Mouse (Mus musculus) heart, postnatal 25 days (tissue): ENCODE data around the gene Armc5. TPM values are rescaled to one million over a fixed set of nuclear protein-coding genes. Genes with fewer than 3 reads are reported as not detected.

Experiments used
- DNase-seq: peaks from one replicate; pipeline ENCODE4 v3.0.0; 2022; ENCODE audit warnings: low spot score
- intact Hi-C: fragments of 180-260 bp; cut with DNase I; formaldehyde crosslinking; loops from one replicate; pipeline ENCODE4 v1.15.1; 2025
- total RNA-seq, 2 experiments: library from RNA; stranded (reverse); gene quantifications; 2 replicates each; pipeline ENCODE4 v1.2.3; 2021

Armc5 gene
- total RNA-seq, result 1 to 10 TPM; 6.8 to 7.2 TPM

DNA sequence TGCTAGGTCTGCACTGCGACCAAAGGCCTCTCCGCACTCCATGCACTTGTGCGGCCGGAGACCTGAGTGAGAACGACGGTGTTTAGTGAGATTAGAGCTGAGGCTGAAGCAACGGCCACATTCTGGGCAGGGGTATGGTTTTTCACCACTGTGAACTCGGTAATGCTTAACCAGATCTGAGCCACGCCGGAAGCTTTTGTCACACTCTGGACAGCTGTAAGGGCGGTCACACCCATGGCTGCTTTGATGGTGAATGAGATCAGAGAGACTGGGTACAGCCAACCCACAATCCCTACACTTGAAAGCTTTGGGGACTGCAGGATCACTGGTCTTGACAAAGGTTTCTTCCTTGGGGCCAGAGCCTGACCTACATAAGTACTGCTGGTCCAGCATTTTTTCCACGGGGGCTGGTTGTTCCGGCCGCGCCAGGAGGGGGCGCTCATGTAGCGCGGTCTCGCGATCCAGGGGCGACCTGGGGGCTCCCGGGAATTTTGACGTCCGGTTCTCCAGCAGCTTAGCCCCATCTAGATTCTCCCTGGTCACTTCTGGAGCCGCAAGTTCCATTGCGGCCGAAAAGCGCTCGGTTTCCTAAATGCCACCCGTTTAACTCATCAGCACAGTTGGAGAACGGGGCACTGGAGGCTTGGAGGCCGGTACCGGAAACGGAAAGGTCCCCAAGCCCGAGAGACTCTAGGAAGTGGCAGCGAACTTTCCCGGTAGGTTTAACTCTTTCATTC is at the start of gene Armc5:
Gene Armc5, plus strand, starts transcription at position 487 of the 737 bp plus-strand sequence.
- peak; percentile 74 for DNase-seq
- intact Hi-C loops, result loop anchor here (2.0 to 10.0 kb wide), 2 partner anchors 108 to 218 kb away; no protein-coding TSS in a partner anchor

DNA sequence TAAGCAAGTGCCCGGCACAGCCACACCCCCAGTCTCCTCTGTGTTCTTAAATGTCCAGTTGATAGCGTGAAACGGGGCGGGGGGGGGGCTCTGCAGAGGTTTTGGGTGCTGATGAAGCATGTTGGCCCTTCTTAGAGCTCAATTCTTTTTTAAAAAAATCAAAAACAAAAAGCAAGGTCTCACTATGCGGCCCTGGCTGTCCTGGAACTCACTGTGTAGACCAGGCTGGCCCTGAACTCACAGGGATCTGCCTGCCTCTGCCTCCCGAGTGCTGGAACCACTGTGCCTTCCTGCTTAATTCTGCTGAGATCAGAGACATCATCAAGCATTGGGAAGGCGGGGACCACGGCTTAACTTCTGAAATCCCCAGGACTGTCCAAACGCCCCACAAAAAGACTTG is 35.5 kb upstream of the Armc5 start:
- intact Hi-C loops, result no loop called here
- no peak for DNase-seq

DNA sequence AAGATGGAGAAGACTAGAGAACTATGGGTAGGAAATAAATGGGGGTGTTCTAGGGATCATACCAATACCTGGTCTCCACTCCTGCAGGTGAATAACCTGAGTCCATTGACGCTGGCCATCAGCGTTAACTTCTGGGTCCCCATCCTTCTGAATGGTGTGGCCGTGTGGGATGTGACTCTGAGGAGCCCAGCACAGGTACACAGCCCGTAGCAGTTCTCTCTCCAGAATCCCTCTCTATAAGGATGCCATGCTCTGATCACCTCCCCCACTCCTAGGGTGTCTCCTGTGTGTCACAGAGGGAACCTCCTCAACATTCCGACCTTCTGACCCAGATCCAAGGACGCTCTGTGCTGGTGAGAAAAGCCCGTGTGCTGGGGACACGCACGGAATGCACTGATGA is 34.1 kb upstream of the Armc5 start:
- intact Hi-C loops, result no loop called here
- DNase-seq, result no peak

DNA sequence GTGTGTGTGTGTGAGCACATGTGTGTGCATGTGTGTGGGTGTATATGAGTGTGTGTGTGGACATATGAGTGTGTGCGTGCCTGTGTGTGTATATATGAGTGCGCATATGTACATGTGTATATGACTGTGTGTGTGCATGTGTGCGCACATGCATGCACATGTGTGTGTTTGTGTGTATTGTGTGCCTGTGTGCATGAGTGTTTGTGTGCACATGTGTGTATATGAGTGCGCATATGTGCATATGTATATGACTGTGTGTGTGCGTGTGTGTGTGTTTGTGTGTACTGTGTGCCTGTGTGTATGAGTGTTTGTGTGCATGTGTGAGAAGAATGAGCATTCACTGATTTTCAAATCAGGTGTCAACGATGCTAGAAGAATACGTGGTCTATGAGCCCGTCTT is 33.0 kb upstream of the Armc5 start:
- intact Hi-C loops, result no loop called here
- no peak for DNase-seq

DNA sequence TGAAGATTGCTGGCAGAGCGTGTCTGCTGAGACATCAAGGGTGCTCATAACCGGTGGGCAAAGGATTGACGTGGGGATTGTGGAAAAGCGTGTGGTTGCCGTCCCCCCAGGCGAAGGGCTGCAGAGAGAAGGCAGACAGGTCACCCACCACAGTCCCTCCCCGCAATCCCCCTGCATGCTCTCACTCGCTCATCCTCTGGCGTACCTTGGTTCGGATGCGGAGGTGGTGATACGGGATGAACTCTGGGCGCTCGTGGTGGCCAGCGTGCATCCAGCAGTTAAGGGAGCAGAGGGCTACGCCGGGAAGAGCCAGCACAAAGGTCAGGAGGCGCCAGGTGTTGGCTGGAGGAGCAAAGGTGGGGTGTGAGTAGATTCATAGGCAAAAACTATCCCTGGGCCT is 31.4 kb upstream of the Armc5 start:
- DNase-seq, result no peak
- intact Hi-C loops, result loop anchor here (5.0 kb wide), 1 partner anchor 198 kb away; no protein-coding TSS in a partner anchor

DNA sequence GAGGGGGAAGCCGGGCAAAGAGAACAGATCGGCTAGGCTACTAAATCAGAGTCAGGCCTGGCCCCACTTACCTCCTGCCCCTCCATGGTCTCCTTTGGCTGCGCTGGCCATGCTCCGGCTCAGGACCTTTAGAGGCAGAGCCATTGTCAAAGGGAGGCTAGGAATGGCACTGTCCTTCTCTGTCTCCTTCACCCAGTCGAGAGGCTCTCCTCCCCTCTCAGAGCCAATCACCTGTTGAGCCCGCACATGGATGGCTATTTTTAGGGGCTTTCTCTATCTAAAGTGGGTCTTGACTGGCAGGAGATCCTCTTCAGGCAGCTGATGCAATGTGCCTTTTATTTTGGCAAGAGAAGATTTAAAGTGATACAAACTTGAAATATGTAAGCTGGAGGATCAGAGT is 31.0 kb upstream of the Armc5 start, which contains the start of gene Cox6a2:
Gene Cox6a2, minus strand, starts transcription at position 236 of the 400 bp plus-strand sequence.
- peak; percentile 16 for DNase-seq
- intact Hi-C loops, result loop anchor here (5.0 kb wide), 1 partner anchor 199 kb away; no protein-coding TSS in a partner anchor

DNA sequence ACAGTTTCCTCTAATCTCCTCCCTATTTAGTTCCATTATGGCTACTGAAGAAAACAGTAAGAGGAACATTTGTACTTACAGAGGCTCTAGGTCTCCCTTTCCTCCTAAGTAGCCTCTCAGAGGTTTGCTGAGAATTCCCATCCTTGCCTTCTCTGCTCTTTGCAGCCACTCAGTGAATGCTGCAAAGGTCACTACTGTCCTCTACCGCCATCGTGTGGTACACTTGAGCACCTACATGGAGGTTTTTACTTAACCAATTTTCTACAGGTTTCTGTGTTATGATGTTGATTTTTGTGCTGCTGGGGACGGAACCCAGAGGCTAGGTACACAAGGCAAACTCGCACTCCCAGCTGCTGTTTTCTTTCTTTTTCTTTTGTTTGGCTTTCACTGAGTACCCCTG is 29.0 kb upstream of the Armc5 start:
- intact Hi-C loops, result loop anchor here (2.0 to 5.0 kb wide), 2 partner anchors 103 to 201 kb away; no protein-coding TSS in a partner anchor
- DNase-seq, result no peak

DNA sequence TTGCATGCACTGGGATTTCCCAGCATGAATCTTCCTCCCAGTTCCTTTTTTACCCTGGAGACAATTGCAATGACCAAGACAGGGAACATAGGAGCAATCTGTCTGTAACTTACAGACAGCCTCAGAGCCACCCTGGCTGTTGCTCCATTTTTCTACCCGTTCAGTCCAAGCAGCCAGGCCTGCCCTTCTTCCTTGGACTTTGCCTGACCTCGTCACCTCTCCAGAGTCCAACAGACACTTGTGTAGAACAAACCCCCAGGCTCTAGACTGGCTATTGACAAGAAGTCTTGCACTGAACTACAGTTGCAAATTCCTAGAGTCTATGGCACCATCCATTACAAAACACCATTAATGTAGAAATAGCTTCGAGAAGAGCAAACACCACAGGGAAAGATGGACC is 27.3 kb upstream of the Armc5 start:
- intact Hi-C loops, result loop anchor here (2.0 to 5.0 kb wide), 2 partner anchors 105 to 203 kb away; no protein-coding TSS in a partner anchor
- no peak for DNase-seq

DNA sequence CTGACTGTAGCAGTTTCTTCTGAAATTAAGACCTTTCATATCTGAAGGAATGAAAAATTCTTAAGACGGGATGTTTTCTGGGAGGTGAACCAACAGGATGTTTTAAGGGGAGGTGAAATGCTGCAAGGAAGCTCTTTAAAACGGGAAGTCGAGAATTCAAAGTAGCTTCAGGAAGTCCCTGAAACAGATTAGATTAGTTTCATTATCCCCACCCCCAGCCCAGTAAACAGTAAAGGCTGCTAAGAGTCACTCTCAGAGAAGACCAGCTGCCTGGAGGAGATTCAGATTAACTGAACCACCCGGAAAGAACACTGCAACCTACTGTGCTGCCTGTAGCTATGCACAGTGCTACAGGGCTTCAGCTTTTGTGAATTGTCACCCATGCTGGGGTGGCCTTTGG is 17.2 kb upstream of the Armc5 start:
- DNase-seq, result no peak

DNA sequence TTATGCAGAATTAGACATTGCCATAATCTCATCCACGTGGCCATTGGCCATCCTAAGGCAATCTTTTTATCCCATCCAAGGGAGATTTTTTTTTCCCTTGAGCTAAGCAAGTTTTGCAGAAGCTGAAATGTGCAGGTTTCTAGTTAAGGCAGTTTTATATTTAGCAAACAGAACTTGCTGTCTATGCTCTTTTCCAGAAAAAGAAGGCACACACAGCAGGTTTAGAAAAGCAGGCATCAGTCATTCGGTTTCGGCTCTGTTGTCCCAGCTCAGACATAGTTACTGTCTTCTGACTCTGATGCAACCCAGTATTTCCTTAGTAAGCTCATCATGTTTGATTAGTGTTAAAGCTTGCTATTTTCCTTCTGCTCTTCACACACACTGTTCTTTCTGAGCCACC is 16.2 kb upstream of the Armc5 start:
- no peak for DNase-seq
- intact Hi-C loops, result no loop called here

More for the DNA sequence above, 17.2 kb upstream of the Armc5 start:
- intact Hi-C loops, result no loop called here

DNA sequence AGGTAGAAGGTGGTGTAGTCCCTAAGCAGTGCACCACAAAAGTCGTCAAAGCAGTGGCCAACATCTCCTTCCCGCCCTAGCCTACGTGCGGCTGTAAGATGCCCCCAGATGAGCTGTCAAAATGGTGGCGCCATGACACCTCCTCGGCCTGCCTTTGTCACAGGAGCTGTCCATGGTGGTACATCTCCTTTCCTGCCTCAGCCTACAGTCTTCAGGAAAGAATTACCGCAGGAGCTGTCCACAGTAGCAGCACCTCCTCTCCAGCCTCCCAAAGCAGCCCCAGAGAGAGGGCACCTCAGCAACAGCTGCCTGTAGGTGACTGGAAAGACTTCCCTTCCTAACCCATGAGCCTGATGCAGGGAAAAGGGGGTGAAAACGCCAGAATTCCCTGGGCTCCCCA is 5.4 kb upstream of the Armc5 start:
- intact Hi-C loops, result loop anchor here (10.0 kb wide), 1 partner anchor 223 kb away; no protein-coding TSS in a partner anchor
- DNase-seq, result no peak

DNA sequence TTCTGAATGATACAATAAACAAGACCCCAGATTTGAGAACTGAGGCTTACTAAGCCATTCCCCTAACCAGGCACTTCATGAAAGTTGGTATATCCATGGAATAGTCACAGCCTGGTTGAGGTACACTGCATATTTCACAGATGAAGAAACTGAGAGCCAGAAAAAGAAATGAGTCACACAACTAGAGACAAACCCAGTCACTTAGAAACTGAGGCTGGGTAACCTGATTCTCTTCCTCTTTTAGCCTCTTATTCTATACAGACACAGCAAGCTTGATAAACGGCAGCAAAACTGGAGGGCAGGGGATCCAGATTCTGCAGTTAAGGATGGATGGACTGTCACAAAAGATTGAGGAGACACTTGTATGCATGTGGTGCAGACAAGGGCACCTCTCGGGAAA is 2.3 kb upstream of the Armc5 start:
- DNase-seq, result no peak
- intact Hi-C loops, result loop anchor here (10.0 kb wide), 1 partner anchor 220 kb away; no protein-coding TSS in a partner anchor

DNA sequence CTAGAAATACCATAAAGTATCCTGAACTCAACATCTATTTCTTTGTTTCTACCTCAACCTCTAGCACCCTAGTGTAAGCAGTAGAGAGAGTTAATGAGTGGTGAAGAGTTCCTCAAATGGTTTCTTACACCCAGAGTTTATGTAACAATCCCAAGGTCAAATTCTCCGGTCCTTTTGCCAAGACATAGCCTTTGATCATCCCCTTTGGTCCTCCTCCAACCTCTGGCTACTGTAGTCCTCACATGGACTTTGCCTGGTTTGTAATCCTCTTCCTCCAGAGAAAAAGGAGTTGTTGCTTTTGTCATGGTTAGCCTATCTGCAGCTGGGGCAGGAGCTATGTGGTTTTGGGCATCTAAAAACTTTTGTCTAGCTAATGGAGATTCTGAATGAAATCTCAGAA is 1.7 kb upstream of the Armc5 start:
- intact Hi-C loops, result loop anchor here (10.0 kb wide), 1 partner anchor 219 kb away; no protein-coding TSS in a partner anchor
- DNase-seq, result no peak

DNA sequence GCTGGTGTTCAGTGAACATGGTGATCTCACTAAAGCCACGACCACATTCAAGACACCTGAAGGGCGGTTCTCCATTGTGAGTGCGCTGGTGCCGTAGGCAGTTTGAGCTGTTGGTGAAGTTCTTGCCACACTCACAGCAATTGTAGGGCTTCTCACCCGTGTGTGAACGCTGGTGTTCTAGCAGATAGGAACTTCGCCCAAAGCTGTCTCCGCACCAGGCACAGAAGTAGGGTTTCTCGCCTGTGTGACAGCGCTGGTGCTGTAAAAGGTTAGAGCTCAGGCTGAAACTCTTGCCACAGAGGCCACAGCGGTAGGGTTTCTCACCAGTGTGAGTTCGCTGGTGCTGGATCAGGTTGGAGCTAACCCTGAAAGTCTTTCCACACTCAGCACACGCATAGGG is 716 bp upstream of the Armc5 start:
- intact Hi-C loops, result loop anchor here (2.0 to 10.0 kb wide), 2 partner anchors 108 to 218 kb away; no protein-coding TSS in a partner anchor

DNA sequence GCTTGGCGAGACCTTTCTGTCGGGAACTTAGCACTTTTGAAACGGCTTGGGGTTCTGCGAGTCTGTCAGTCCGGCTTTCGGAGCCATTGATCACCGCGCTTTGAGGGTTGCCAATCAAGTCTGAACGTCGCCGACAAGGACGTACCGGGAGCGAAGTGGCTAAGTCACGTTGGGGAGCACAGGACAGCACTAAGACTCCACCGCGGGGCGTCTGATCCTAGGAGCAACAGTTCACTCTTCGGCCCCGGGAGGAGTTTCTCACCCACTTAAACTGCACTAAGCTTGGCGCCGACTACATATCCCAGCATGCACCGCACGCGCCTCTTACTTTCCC is 418 bp downstream of the Armc5 start:
- DNase-seq, result no peak
- intact Hi-C loops, result loop anchor here (2.0 to 10.0 kb wide), 2 partner anchors 107 to 217 kb away; no protein-coding TSS in a partner anchor

More for the DNA sequence above, 716 bp upstream of the Armc5 start:
- no peak for DNase-seq

DNA sequence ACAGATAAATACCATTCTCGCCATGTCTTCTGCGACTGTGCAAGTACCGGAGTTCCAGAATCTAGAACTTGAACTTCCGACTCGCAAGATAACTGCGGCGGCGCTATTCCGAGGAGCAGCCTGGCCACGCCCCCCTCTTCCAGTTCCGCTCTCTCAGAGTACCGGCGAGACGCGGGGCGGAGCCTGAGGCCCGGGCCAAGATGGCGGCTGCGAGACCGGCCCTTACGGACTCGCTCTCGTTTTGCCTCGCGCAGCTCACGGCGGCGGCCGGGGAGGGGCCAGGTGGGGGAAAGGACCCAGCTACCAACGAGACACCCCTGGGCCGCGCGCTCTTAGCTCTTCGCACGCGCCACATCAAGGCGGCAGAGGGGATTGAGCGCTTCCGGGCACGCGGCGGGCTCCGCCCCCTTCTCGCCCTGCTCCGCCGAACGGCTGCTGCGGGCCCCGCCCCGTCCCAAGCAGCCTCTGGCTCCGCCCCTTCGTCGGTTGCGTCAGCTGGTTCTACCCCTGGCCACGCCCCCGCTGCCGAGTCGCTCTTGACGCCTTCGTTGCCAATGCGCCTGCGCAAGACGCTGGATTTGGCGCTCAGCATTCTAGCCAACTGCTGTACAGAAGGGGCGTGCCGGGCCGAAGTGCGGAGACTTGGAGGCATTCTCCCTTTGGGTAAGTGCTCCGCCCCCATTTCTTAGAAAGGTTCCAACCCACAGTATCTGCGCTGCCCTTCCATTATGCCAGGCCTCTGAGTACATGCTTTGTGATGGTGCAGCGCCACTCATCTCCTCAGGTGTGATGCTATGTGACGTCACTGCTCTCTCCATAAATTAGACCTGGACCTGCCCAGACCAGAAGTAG is 1.0 kb downstream of the Armc5 start, which contains the start of gene 9130023H24Rik:
Gene 9130023H24Rik, minus strand, starts transcription at position 105 of the 852 bp plus-strand sequence.
- intact Hi-C loops, result loop anchor here (2.0 to 10.0 kb wide), 2 partner anchors 107 to 217 kb away; no protein-coding TSS in a partner anchor
- DNase-seq, result peak; percentile 99

DNA sequence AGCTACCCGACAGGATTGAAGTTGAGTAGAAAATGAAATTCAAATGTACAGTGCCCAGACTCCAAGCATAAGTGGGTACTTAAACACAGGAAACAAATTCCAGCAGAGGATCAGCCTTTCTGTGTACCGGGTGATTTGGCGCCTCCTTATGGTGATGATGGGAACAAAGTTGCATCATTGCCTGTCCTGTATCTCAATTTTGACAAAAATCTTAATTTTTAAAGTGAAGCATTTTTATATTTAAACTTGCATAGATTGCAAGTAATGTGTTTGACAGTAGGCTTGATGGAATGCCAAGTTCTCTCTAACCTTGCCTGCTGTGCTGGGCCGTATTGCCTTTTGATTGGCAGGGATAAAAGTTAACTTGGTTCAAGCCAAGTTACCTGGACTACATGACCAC is 1.8 kb downstream of the Armc5 start:
- no peak for DNase-seq
- intact Hi-C loops, result loop anchor here (10.0 kb wide), 1 partner anchor 216 kb away; no protein-coding TSS in a partner anchor

DNA sequence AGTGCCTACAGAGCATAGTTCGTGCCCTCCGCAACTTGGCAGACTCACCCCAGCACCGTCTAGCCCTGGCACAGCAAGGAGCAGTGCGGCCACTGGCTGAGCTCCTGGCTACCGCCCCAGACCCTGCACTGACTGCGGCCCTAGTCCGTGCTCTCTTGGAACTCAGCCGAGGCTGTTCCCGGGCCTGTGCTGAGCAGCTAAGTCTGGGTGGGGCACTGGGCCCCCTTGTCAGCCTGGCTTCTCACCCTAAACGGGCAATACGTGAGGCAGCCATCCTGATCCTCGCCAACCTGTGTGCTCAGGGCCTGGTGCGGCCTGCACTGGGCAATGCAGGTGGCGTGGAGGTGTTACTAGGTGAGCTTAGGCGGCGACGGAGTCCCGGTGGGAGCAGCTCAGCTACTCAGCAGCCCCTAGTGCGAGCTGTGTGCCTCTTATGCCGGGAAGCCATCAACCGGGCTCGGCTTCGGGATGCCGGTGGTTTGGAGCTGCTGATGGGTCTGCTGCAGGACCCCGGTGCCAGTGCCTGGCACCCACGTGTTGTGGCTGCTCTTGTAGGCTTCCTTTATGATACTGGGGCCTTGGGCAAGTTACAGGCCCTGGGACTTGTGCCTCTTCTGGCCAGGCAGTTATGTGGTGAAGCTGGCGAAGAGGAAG is 3.1 kb downstream of the Armc5 start:
- no peak for DNase-seq
- intact Hi-C loops, result loop anchor here (10.0 kb wide), 1 partner anchor 455 kb away; no protein-coding TSS in a partner anchor

DNA sequence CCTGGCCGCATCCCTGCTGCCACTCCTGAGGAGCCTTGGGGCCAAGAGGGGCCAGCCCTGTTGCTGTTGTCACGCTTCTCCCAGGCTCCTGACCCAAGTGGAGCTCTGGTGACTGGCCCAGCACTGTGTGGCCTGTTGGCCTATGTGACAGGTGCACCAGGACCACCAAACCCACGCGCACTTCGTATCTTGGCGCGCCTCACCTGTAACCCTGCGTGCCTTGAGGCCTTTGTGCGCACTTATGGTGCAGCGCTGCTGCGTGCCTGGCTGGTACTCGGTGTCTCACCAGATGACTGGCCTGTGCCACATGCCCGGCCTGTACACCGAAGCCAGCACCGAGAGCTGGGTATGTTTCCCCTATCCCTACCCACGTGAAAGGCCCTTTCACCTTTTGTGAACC is 5.2 kb downstream of the Armc5 start:
- intact Hi-C loops, result loop anchor here (10.0 kb wide), 1 partner anchor 452 kb away; no protein-coding TSS in a partner anchor
- DNase-seq, result no peak
